Mouse (Mus musculus) stomach, postnatal 0 days (tissue): ENCODE measurements around the gene Tmem230.
"Not testable (repeated sequence)": the region's sequence is repeated elsewhere in the genome, so short reads cannot be mapped to it uniquely, and the experiment has no call there.

Source experiments
- CTCF ChIP-seq: IDR thresholded peaks from 2 replicates; pipeline ENCODE4 v1.5.1; 2016; ENCODE audit warnings: antibody characterized with exemption, low read depth, mild to moderate bottlenecking, moderate library complexity
- EP300 ChIP-seq: optimal IDR thresholded peaks from 2 replicates; pipeline ENCODE3; 2016; ENCODE audit warnings: antibody characterized with exemption

DNA sequence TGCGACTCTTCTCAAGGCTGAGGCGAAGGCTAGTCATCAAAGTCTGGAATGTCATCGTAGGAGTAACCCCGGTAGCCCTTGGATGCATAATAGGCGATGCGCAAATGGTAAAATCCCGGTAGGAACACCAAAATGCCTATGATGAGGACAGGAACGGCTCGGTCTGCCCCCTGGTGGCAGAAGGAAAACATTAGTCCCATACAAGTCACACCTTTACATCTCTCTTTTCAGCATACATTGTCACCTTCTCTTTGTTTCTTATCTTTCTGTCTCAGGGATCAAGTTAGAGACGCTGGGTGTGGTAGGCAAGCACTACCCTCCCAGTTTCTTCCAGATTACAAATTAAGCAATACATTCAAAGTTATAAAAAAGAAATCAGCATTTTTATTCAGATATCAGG is 7.2 kb downstream of the Tmem230 start:
- TF ChIP-seq EP300, result not testable (repeated sequence)
- TF ChIP-seq CTCF, result peak; percentile 74
